Mouse (Mus musculus) granulocyte monocyte progenitor cell, adult 5-6 weeks (primary cell): ENCODE data around the gene Itpkb. TPM values are rescaled to one million over a fixed set of nuclear protein-coding genes. Genes with fewer than 3 reads are reported as not detected.

Source experiments
- ATAC-seq: replicated peaks from 2 replicates; pipeline ENCODE4 v1.8.0; 2016; ENCODE audit warnings: mild to moderate bottlenecking, moderate TSS enrichment, inconsistent platforms; ENCODE audit not compliant: poor library complexity, severe bottlenecking
- total RNA-seq, 2 experiments: library from RNA; stranded (forward) in 1 of 2; stranded (reverse) in 1 of 2; fragments of 200-712, 200-1000 nt in 1 of 2; fragments of >200 nt in 1 of 2; fragmentation: Nextera tagmentation in 1 of 2; gene quantifications; 2 replicates each; pipeline ENCODE4 v1.2.3; 2014 to 2017

Itpkb gene
- total RNA-seq, 2 experiments from 2014 or later: 13.3 to 18.7 TPM

GRCm38 (mm10) chr1:180390746-180391574, 60.7 kb downstream of the Itpkb start:
- ATAC-seq: no peak

GRCm38 (mm10) chr1:180391575-180391945, 61.3 kb downstream of the Itpkb start:
- ATAC-seq: no peak

- ATAC-seq: no peak
Observed at GRCm38 (mm10) chr1:180392137-180392798, 62.0 kb downstream of the Itpkb start.

GRCm38 (mm10) chr1:180393017-180393797, 62.9 kb downstream of the Itpkb start:
- peak; percentile 91 for ATAC-seq

- no peak for ATAC-seq
Observed at GRCm38 (mm10) chr1:180393873-180394272, 63.6 kb downstream of the Itpkb start.

- ATAC-seq: no peak
Observed at GRCm38 (mm10) chr1:180397734-180398133, 67.4 kb downstream of the Itpkb start.

- ATAC-seq: no peak
Observed at GRCm38 (mm10) chr1:180398446-180398845, 68.2 kb downstream of the Itpkb start.

- ATAC-seq: no peak
Observed at GRCm38 (mm10) chr1:180400691-180401455, 70.6 kb downstream of the Itpkb start.

- peak; percentile 60 for ATAC-seq
Observed at GRCm38 (mm10) chr1:180401725-180402124, 71.4 kb downstream of the Itpkb start.

- no peak for ATAC-seq
Observed at GRCm38 (mm10) chr1:180402481-180403081, 72.3 kb downstream of the Itpkb start.

GRCm38 (mm10) chr1:180403357-180403693, 73.0 kb downstream of the Itpkb start:
- ATAC-seq: peak; percentile 0; the same call in 1 of the 2 replicates

- ATAC-seq: peak; percentile 79
Observed at GRCm38 (mm10) chr1:180403694-180404606, 73.7 kb downstream of the Itpkb start.

- no peak for ATAC-seq
Observed at GRCm38 (mm10) chr1:180404706-180405105, 74.4 kb downstream of the Itpkb start.

- ATAC-seq: no peak
Observed at GRCm38 (mm10) chr1:180405576-180406335, 75.5 kb downstream of the Itpkb start.

- ATAC-seq: no peak
Observed at GRCm38 (mm10) chr1:180406336-180407035, 76.2 kb downstream of the Itpkb start.

GRCm38 (mm10) chr1:180407171-180407671, 76.9 kb downstream of the Itpkb start:
- no peak for ATAC-seq
